Mouse (Mus musculus) left cerebral cortex, postnatal 25 days (tissue): ENCODE measurements around the gene Hamp2. TPM values are rescaled to one million over a fixed set of nuclear protein-coding genes. Genes with fewer than 3 reads are reported as not detected.

Source experiments
- DNase-seq, 2 experiments: peaks; one replicate each; pipeline ENCODE4 v3.0.0; 2022; ENCODE audit warnings: low spot score in 2 of 2, mixed read lengths in 1 of 2
- intact Hi-C: fragments of 180-260 bp; cut with DNase I; formaldehyde crosslinking; loops from one replicate; pipeline ENCODE4 v1.15.1; 2025
- total RNA-seq, 2 experiments: library from RNA; stranded (reverse); gene quantifications; 2 replicates each; pipeline ENCODE4 v1.2.3; 2021

Hamp2 gene
- total RNA-seq, 2 experiments from 2014 or later: not detected

DNA sequence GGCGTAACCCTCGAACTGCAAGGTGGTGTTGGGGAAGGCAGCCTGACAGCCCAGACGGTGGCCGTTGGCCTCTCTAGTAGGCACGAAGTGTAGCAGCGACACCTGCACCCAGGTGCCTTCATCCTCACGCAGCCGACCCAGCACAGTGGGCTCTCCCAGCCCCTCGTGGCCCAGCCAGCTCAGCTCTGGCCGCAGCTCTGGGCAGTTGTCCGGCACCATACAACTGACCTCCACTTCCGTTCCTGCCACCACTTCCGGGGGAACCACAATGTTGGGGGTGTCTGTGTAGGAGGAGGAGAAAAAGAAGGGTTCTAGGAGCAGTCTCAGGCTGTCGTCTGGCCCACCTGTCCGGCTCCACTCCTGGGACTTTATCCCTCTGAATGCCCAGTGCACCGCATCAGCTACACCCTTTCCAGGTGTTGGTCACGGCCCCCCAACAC is 15.5 kb downstream of the Hamp2 start:
- DNase-seq: no peak
- intact Hi-C loops: no loop called here

DNA sequence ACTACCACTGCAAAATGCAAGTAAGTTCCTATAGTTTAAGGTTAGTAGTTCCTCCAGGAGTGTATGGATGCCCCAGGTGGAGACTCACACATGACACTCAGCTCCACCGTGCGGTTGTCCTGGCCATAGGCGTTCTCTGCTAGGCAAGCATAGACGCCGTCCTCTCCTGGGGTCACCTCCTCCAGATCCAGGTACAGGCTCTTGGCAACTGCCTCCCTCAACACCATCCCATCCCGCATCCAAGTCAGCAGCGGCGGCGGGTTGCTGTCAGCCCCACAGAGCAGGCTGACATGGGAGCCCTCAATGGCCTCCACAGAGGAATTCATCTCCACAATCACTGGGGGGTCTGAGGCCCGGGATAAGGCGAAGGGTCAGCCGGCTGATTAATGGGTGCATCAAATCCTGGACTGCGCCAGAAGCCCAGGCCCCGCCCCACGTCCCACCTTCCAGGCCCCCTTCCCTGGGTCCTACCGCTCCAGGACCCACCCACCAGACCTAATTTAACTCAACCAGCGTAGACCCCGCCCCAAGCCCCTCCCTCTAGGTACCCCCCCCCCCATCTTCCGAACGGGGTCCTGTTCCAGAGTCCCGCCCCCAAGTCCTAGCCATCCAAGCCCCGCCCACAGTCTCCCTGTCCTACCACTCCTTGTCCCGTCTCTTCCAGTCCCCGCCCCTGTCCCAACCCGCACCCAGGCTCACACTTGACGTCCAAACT is 16.0 kb downstream of the Hamp2 start:
- no peak for DNase-seq
- intact Hi-C loops: no loop called here

GRCm38 (mm10) chr7:30904042-30904441 is 20.4 kb downstream of the Hamp2 start:
- intact Hi-C loops: no loop called here
- peak; percentile 36 to 44 for DNase-seq

DNA sequence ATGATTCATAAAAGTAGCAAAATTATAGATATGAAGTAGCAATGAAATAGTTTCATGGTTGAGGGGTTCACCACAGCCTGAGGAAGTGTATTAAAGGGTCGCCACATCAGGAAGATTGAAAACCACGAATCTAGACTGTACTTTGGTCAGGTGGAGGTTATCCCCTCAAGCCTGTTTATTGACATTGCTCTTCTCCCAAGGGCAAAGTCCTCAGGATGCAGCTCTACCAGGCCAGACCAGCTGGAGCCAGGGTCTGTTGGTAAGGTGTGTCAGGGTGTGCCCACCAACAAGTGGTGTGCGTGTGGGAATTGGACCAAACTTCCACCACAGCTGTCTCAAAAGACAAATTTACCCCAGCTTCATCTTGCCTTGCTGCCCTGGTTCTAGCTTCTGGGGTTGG is 29.3 kb downstream of the Hamp2 start:
- intact Hi-C loops: no loop called here
- no peak for DNase-seq

- no peak for DNase-seq
- intact Hi-C loops: no loop called here
Measured at GRCm38 (mm10) chr7:30892515-30892914, 32.0 kb downstream of the Hamp2 start.

- intact Hi-C loops: no loop called here
- no peak for DNase-seq
Measured at GRCm38 (mm10) chr7:30891746-30892145, 32.7 kb downstream of the Hamp2 start.

GRCm38 (mm10) chr7:30890681-30891080 is 33.8 kb downstream of the Hamp2 start:
- no peak for DNase-seq
- intact Hi-C loops: no loop called here

DNA sequence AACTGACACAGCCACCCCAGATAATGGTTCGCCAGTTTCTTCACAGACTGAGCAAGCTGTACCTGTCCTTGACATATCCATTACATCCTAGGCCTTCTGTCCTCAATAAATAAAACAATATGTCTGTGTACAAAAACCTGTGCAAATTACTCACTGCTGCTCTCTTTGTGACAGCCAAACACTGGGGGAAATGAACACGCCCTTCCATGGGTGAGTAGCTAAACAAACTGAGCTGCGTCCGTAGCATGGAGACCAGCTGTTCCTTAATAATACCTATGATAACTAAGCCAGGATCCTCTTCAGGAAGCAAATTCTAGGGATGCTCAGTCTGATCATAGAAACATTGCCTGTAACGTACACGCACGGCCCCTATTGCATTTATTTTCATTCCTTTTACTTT is 35.7 kb downstream of the Hamp2 start:
- DNase-seq: no peak
- intact Hi-C loops: no loop called here

DNA sequence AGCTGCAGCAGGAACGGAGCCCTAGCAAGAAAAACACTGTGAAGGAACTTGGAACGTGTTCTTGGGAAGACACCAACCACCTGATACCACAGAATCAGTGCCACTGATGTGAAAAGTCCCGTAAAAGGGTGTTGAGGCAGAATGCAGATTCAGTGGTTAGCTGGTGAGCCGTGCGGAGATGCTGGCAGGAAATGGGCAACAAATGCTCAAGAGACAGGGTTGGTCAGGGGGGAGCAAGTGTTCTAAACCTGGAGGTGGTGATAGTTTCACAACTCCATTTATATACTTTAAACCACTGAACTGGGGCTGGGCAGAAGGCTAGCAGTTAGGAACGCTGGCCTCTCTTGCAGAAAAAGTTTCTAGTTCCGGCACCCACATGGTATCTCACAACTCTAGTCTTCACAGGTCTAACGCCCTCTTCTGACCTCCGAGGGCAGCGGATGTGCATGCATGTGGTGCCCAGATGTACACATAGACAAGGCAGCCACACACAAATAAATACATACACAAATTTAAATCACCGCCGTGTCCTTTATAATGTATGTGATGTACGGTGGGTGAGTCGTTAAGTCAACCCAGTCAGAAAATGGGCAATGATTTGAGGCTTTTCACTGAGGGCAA is 36.8 kb downstream of the Hamp2 start:
- intact Hi-C loops: no loop called here
- DNase-seq: peak in 1 of 2 experiments; percentile 20

GRCm38 (mm10) chr7:30886852-30887251 is 37.6 kb downstream of the Hamp2 start:
- intact Hi-C loops: no loop called here
- DNase-seq: no peak

DNA sequence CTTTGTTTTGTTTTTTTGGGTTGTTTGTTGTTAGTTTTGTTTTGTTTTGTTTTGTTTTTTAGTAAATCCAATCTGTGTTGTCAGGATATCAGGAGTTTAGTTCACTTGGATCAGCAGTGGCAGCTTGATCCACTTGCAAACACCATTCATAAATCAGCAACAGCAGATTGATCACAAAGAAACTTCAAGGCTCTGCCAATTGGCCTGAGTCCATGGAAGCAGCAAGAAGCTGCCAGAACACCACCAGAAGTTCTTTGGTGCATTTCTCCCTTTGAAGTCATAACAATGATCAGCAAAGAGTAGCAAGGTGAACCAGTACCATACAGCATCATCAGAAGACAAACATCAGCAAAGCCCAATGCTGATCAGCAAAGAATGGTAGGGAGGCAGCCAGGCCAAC is 40.4 kb downstream of the Hamp2 start:
- no peak for DNase-seq
- intact Hi-C loops: no loop called here

- no peak for DNase-seq
- intact Hi-C loops: no loop called here
Measured at GRCm38 (mm10) chr7:30881367-30881766, 43.1 kb downstream of the Hamp2 start.

DNA sequence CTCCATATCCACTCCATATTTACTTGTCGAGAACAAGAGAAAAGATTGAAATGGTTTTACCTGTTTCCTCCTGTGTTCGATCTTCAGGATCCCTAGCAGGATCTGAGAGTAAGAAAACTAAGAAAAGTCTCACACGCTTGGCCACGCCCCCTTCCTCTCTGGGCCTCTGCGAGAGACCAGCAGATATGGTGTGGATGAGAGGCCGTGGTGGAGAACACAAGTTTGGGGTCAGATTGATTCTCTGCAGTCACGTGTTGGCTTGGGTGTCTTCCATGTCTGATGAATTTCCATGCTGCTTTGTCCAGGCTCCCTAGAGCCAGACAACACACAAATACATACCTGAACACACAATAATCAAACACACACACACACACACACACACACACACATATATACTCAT is 44.3 kb downstream of the Hamp2 start, which contains the start of gene Cd22:
Cd22 (minus strand) TSS at position 167 of the 400 bp plus-strand sequence.
- intact Hi-C loops: no loop called here
- DNase-seq: no peak

GRCm38 (mm10) chr7:30878950-30879349 is 45.5 kb downstream of the Hamp2 start:
- DNase-seq: no peak
- intact Hi-C loops: no loop called here

DNA sequence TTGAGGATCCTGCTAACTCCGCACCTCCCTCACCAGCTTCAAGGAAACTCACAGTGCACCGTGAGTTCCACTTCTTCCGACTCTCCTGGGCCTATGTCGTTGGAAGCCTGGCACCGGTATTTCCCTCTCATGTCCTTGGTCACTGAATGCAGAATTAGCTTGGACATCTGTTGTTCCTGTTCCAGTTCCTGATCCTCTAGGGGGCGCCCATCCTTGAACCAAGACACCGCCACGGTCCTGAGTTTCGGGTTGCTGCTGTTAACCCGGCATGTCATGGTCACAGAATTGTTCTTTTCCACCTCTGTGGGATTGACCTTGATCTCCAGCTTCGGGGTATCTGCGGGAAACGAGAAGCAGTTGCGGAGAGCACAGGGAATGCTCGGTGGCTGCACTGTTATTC is 51.4 kb downstream of the Hamp2 start:
- intact Hi-C loops: loop anchor here (5.0 kb wide), 1 partner anchor 79 kb away; no protein-coding TSS in a partner anchor

More for the DNA sequence above, 51.4 kb downstream of the Hamp2 start:
- peak; percentile 55 to 65 for DNase-seq

Other genes starting within 250 kb of the Hamp2 start
- gene 2200002J24Rik, start 225.8 kb downstream of the Hamp2 start, total RNA-seq: not detected
- 1 to 10 TPM in 1 of 2 experiments, under 1 TPM in 1; 0.60 to 1.2 TPM for gene Atp4a, start 212.5 kb downstream of the Hamp2 start, total RNA-seq
- gene Tmem147, start 195.1 kb downstream of the Hamp2 start, total RNA-seq: 100 to 1,000 TPM; 119 to 130 TPM
- not detected for gene Gapdhs, start 181.0 kb downstream of the Hamp2 start, total RNA-seq
- gene Sbsn, start 173.2 kb downstream of the Hamp2 start, total RNA-seq: 1 to 10 TPM; 5.7 to 7.0 TPM
- gene Dmkn, start 160.9 kb downstream of the Hamp2 start, total RNA-seq: 1 to 10 TPM; 4.0 to 5.0 TPM
- gene Krtdap, start 136.8 kb downstream of the Hamp2 start, total RNA-seq: not detected
- not detected for gene Ffar2, start 100.9 kb downstream of the Hamp2 start, total RNA-seq
- gene Ffar3, start 68.5 kb downstream of the Hamp2 start, total RNA-seq: not detected
- not detected for gene Ffar1, start 63.1 kb downstream of the Hamp2 start, total RNA-seq
- gene Cd22, start 44.3 kb downstream of the Hamp2 start, total RNA-seq: not detected
- 100 to 1,000 TPM; 152 to 176 TPM for gene Mag, start 9.8 kb downstream of the Hamp2 start, total RNA-seq
- gene Hamp, start 19.4 kb upstream of the Hamp2 start, total RNA-seq: not detected
- 100 to 1,000 TPM; 139 to 144 TPM for gene Usf2, start 32.1 kb upstream of the Hamp2 start, total RNA-seq
- gene Lsr, start 48.8 kb upstream of the Hamp2 start, total RNA-seq: 1 to 10 TPM; 8.8 to 9.9 TPM
- not detected for gene Fam187b, start 49.1 kb upstream of the Hamp2 start, total RNA-seq
- 10 to 100 TPM; 22.6 to 27.8 TPM for gene Fxyd5, start 117.8 kb upstream of the Hamp2 start, total RNA-seq
- 100 to 1,000 TPM; 185 to 232 TPM for gene Fxyd7, start 126.8 kb upstream of the Hamp2 start, total RNA-seq
- gene Fxyd1, start 132.5 kb upstream of the Hamp2 start, total RNA-seq: 10 to 100 TPM; 79.9 to 81.6 TPM
- 10 to 100 TPM; 24.2 to 24.9 TPM for gene Lgi4, start 134.7 kb upstream of the Hamp2 start, total RNA-seq
- gene Fxyd3, start 152.0 kb upstream of the Hamp2 start, total RNA-seq: not detected
- gene Hpn, start 190.6 kb upstream of the Hamp2 start, total RNA-seq: 1 to 10 TPM; 3.0 to 4.2 TPM
- 100 to 1,000 TPM; 616 to 649 TPM for gene Scn1b, start 202.3 kb upstream of the Hamp2 start, total RNA-seq
- 100 to 1,000 TPM; 108 to 110 TPM for gene Gramd1a, start 231.2 kb upstream of the Hamp2 start, total RNA-seq